Mouse (Mus musculus) midbrain, embryonic 11.5 days (tissue): ENCODE results near the gene Ostm1. TPM values are rescaled to one million over a fixed set of nuclear protein-coding genes. Genes with fewer than 3 reads are reported as not detected.

Experiments used
- ATAC-seq: fragments of 200-750 bp; cut with Nextera tagmentation; 2 replicates; pipeline ENCODE4 v1.8.0; 2017; ENCODE audit warnings: moderate TSS enrichment, moderate library complexity; ENCODE audit not compliant: low FRiP score
- DNase-seq: peaks from one replicate; pipeline ENCODE4 v3.0.0; 2015; ENCODE audit warnings: low spot score; ENCODE audit errors: missing footprints
- H3K27ac ChIP-seq: fragments of 300-500 bp; sonication (generic); 2 replicates; pipeline ENCODE4 v1.5.1; 2014; ENCODE audit warnings: low read depth, low read length
- H3K27me3 ChIP-seq: fragments of 300-500 bp; sonication (generic); 2 replicates; pipeline ENCODE4 v1.6.1; 2014; ENCODE audit warnings: mild to moderate bottlenecking, low read length, moderate library complexity, mixed read lengths; ENCODE audit not compliant: control insufficient read depth, insufficient read depth
- H3K36me3 ChIP-seq: fragments of 300-500 bp; sonication (generic); 2 replicates; pipeline ENCODE4 v1.6.1; 2014; ENCODE audit warnings: mild to moderate bottlenecking, low read length, moderate library complexity, mixed read lengths; ENCODE audit not compliant: control insufficient read depth, insufficient read depth
- H3K4me1 ChIP-seq: fragments of 300-500 bp; sonication (generic); 2 replicates; pipeline ENCODE4 v1.6.1; 2014; ENCODE audit warnings: low read length; ENCODE audit not compliant: control insufficient read depth, insufficient read depth
- H3K4me2 ChIP-seq: fragments of 300-500 bp; sonication (generic); 2 replicates; pipeline ENCODE4 v1.6.1; 2014; ENCODE audit warnings: mild to moderate bottlenecking, moderate library complexity
- H3K4me3 ChIP-seq: fragments of 300-500 bp; sonication (generic); 2 replicates; pipeline ENCODE4 v1.5.1; 2014; ENCODE audit warnings: low read depth, low read length
- H3K9ac ChIP-seq: fragments of 300-500 bp; sonication (generic); 2 replicates; pipeline ENCODE4 v1.6.1; 2014; ENCODE audit warnings: low read length
- H3K9me3 ChIP-seq: fragments of 300-500 bp; sonication (generic); 2 replicates; pipeline ENCODE4 v1.6.1; 2016; ENCODE audit warnings: low read length; ENCODE audit not compliant: control insufficient read depth
- WGBS: fragments of 180-500 bp; shearing (Covaris S2); extraction: QIAGEN DNeasy Blood & Tissue Kit; methylation state at CpG from one replicate; pipeline ENCODE4 v1.1.7; 2014; 5-methylcytosine and 5-hydroxymethylcytosine counted together
- polyA plus RNA-seq: library from polyadenylated mRNA; unstranded; fragments of >200 nt; fragmentation: Nextera tagmentation; extraction: Ambion mirVana; gene quantifications from 2 replicates; pipeline ENCODE4 v1.2.1, GENCODE M21; 2014

Ostm1 gene
- polyA plus RNA-seq, 1 experiment from 2014 or later: 28.5 TPM

GRCm38 (mm10) chr10:42697007-42697406 is 113.4 kb downstream of the Ostm1 start:
- Histone ChIP-seq H3K4me1 (no peaks in the 10 kb centered on the region), H3K9ac (no peak overlapping the region), H3K36me3 (no peaks in the 10 kb centered on the region), H3K27me3 (no peaks in the 10 kb centered on the region), H3K9me3 (no peaks in the 10 kb centered on the region), H3K4me2 (no peak overlapping the region), H3K4me3 (no peak overlapping the region), H3K27ac (no peak overlapping the region)
- DNase-seq: peak; percentile 98
- WGBS: 33% methylated on average over 8 of the region's 8 CpGs
- no peak for ATAC-seq

GRCm38 (mm10) chr10:42698375-42698774 is 114.8 kb downstream of the Ostm1 start:
- Histone ChIP-seq H3K36me3 (no peaks in the 10 kb centered on the region), H3K27me3 (no peaks in the 10 kb centered on the region), H3K4me3 (no peak overlapping the region), H3K9ac (no peak overlapping the region), H3K9me3 (no peaks in the 10 kb centered on the region), H3K27ac (no peak overlapping the region), H3K4me1 (no peaks in the 10 kb centered on the region), H3K4me2 (no peak overlapping the region)
- DNase-seq (no peak), ATAC-seq (no peak)
- 94% methylated on average over 9 of the region's 9 CpGs for WGBS

- DNase-seq (no peak), ATAC-seq (no peak)
- WGBS: 94% methylated on average over 8 of the region's 8 CpGs
- no peak overlapping the region for H3K4me2 ChIP-seq
- no peaks in the 10 kb centered on the region for H3K27me3 ChIP-seq
- H3K4me3 ChIP-seq: no peak overlapping the region
- H3K36me3 ChIP-seq: no peaks in the 10 kb centered on the region
- no peak overlapping the region for H3K27ac ChIP-seq
- no peaks in the 10 kb centered on the region for H3K4me1 ChIP-seq
- no peak overlapping the region for H3K9ac ChIP-seq
- H3K9me3 ChIP-seq: no peaks in the 10 kb centered on the region
Measured at GRCm38 (mm10) chr10:42698994-42699393, 115.4 kb downstream of the Ostm1 start.

GRCm38 (mm10) chr10:42702111-42702510 is 118.5 kb downstream of the Ostm1 start:
- Histone ChIP-seq H3K4me3 (no peak overlapping the region), H3K9me3 (no peaks in the 10 kb centered on the region), H3K27ac (no peak overlapping the region), H3K36me3 (no peaks in the 10 kb centered on the region; the same call in 1 of the 2 replicates), H3K27me3 (no peaks in the 10 kb centered on the region), H3K9ac (no peak overlapping the region), H3K4me1 (no peaks in the 10 kb centered on the region), H3K4me2 (no peak overlapping the region)
- WGBS: 99% methylated on average over 2 of the region's 2 CpGs
- ATAC-seq: no peak
- no peak for DNase-seq

- Histone ChIP-seq H3K27ac (no peak overlapping the region), H3K4me3 (no peak overlapping the region), H3K36me3 (no peaks in the 10 kb centered on the region), H3K9me3 (no peaks in the 10 kb centered on the region), H3K27me3 (no peaks in the 10 kb centered on the region), H3K4me2 (peak overlapping the region; percentile 9; the same call in 1 of the 2 replicates), H3K9ac (no peak overlapping the region), H3K4me1 (peaks cover 11% of the 10 kb centered on the region)
- peak; percentile 89 for DNase-seq
- WGBS: 12% methylated on average over 9 of the region's 9 CpGs
- no peak for ATAC-seq
Measured at GRCm38 (mm10) chr10:42714676-42715075, 131.1 kb downstream of the Ostm1 start.

GRCm38 (mm10) chr10:42715366-42716035 is 131.9 kb downstream of the Ostm1 start:
- Histone ChIP-seq H3K27me3 (no peaks in the 10 kb centered on the region), H3K9me3 (no peaks in the 10 kb centered on the region), H3K36me3 (no peaks in the 10 kb centered on the region), H3K4me2 (peak overlapping the region; percentile 25; the same call in 1 of the 2 replicates), H3K4me1 (peaks cover 11% of the 10 kb centered on the region), H3K4me3 (no peak overlapping the region), H3K27ac (no peak overlapping the region), H3K9ac (no peak overlapping the region)
- ATAC-seq: no peak
- no peak for DNase-seq
- 21% methylated on average over 19 of the region's 19 CpGs for WGBS

GRCm38 (mm10) chr10:42722116-42722515 is 138.5 kb downstream of the Ostm1 start:
- DNase-seq (peak; percentile 59), ATAC-seq (no peak)
- Histone ChIP-seq H3K9ac (no peak overlapping the region), H3K4me3 (no peak overlapping the region), H3K4me2 (no peak overlapping the region), H3K27ac (no peak overlapping the region), H3K9me3 (no peaks in the 10 kb centered on the region), H3K4me1 (no peaks in the 10 kb centered on the region), H3K36me3 (no peaks in the 10 kb centered on the region), H3K27me3 (no peaks in the 10 kb centered on the region)
- 92% methylated on average over 5 of the region's 5 CpGs for WGBS

GRCm38 (mm10) chr10:42723275-42724232 is 139.9 kb downstream of the Ostm1 start:
- no peaks in the 10 kb centered on the region for H3K27me3 ChIP-seq
- H3K9ac ChIP-seq: no peak overlapping the region
- no peak for ATAC-seq
- 82% methylated on average over 13 of the region's 13 CpGs for WGBS
- no peaks in the 10 kb centered on the region for H3K36me3 ChIP-seq
- no peaks in the 10 kb centered on the region for H3K9me3 ChIP-seq
- H3K4me3 ChIP-seq: no peak overlapping the region
- no peaks in the 10 kb centered on the region for H3K4me1 ChIP-seq
- DNase-seq: peak; percentile 68
- no peak overlapping the region for H3K4me2 ChIP-seq
- no peak overlapping the region for H3K27ac ChIP-seq

GRCm38 (mm10) chr10:42729607-42730006 is 146.0 kb downstream of the Ostm1 start:
- Histone ChIP-seq H3K4me1 (no peaks in the 10 kb centered on the region), H3K27me3 (no peaks in the 10 kb centered on the region), H3K27ac (no peak overlapping the region), H3K4me3 (no peak overlapping the region), H3K9ac (no peak overlapping the region), H3K4me2 (no peak overlapping the region), H3K9me3 (no peaks in the 10 kb centered on the region), H3K36me3 (no peaks in the 10 kb centered on the region)
- ATAC-seq (no peak), DNase-seq (no peak)
- 83% methylated on average over 2 of the region's 2 CpGs for WGBS
